Mouse (Mus musculus) hindbrain, embryonic 10.5 days (tissue): Measurements from ENCODE around the gene Adgrg4. TPM values are rescaled to one million over a fixed set of nuclear protein-coding genes. Genes with fewer than 3 reads are reported as not detected.
A peak's percentile ranks its signal among the peaks of the same experiment; 100 is the strongest.

ENCODE experiments used
- DNase-seq: peaks from one replicate; pipeline ENCODE4 v3.0.0-alpha.2; 2017; ENCODE audit warnings: low spot score
- H3K27ac ChIP-seq: fragments of 300-500 bp; sonication (generic); 2 replicates; pipeline ENCODE4 v1.5.1; 2016; ENCODE audit warnings: mild to moderate bottlenecking, moderate library complexity
- H3K27me3 ChIP-seq: fragments of 300-500 bp; sonication (generic); 2 replicates; pipeline ENCODE4 v1.6.1; 2016; ENCODE audit warnings: mild to moderate bottlenecking; ENCODE audit not compliant: poor library complexity, insufficient read depth, severe bottlenecking
- H3K36me3 ChIP-seq: fragments of 300-500 bp; sonication (generic); 2 replicates; pipeline ENCODE4 v1.6.1; 2016; ENCODE audit warnings: mild to moderate bottlenecking, moderate library complexity
- H3K4me1 ChIP-seq: fragments of 300-500 bp; sonication (generic); replicated peaks from 2 replicates; pipeline ENCODE4 v1.6.1; 2016; ENCODE audit warnings: mild to moderate bottlenecking
- H3K4me3 ChIP-seq: fragments of 300-500 bp; sonication (generic); 2 replicates; pipeline ENCODE4 v1.5.1; 2016; ENCODE audit warnings: mild to moderate bottlenecking, moderate library complexity
- H3K9me3 ChIP-seq: fragments of 300-500 bp; sonication (generic); 2 replicates; pipeline ENCODE4 v1.6.1; 2016; ENCODE audit warnings: mild to moderate bottlenecking, moderate library complexity
- WGBS: fragments of 180-500 bp; shearing (Covaris S2); methylation state at CpG from one replicate; pipeline ENCODE4 v1.1.7; 2016; 5-methylcytosine and 5-hydroxymethylcytosine counted together
- polyA plus RNA-seq: library from polyadenylated mRNA; unstranded; fragments of >200 nt; fragmentation: Nextera tagmentation; extraction: Ambion mirVana; gene quantifications from 2 replicates; pipeline ENCODE4 v1.2.1, GENCODE M21; 2016

Adgrg4 gene
- not detected in 2 replicates for polyA plus RNA-seq

- DNase-seq, result no peak
- Histone ChIP-seq H3K36me3 (no peaks in the 10 kb centered on the region), H3K4me1 (no peaks in the 10 kb centered on the region), H3K9me3 (no peaks in the 10 kb centered on the region), H3K27ac (no peak within 1 kb of the TSS), H3K4me3 (no peak within 1 kb of the TSS), H3K27me3 (no peaks in the 10 kb centered on the region)
- 81% methylated on average over 2 of the region's 2 CpGs for WGBS
These were observed at the start of gene Adgrg4 for GRCm38 (mm10) chrX:56869863-56870262. Adgrg4 (plus strand) TSS chrX:56870163.

GRCm38 (mm10) chrX:56821765-56822603, 48.0 kb upstream of the Adgrg4 start, which contains the start of gene Map7d3:
Map7d3 (minus strand) TSS chrX:56822326.
- no peaks in the 10 kb centered on the region for H3K4me1 ChIP-seq
- H3K9me3 ChIP-seq, result no peaks in the 10 kb centered on the region
- H3K27me3 ChIP-seq, result no peaks in the 10 kb centered on the region
- H3K27ac ChIP-seq, result peak within 1 kb of the TSS; percentile 70; the same call in 1 of the 2 replicates
- peak within 1 kb of the TSS; percentile 57 for H3K4me3 ChIP-seq
- peak; percentile 38 for DNase-seq
- WGBS, result 26% methylated on average over 35 of the region's 35 CpGs
- no peaks in the 10 kb centered on the region for H3K36me3 ChIP-seq

DNA sequence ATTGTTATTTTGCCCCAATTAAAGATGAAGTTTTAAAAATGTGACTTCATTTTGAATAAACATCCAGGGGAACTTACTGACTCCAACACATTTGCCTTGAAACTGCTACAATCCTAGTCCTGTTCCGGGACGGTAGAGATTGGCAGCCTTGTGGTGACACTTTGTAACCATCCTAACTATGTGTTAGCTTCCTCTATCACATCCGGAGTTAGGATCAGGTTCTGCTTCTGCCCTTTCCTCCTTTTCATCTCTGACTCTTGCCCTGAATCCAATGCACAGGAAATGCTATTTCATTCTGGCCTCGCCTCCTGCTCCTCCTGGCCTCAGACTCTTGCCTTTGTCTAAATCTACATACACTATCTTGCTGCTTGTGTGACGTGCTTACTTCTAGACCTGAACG, 42.5 kb upstream of the Adgrg4 start:
- H3K36me3 ChIP-seq, result no peaks in the 10 kb centered on the region
- no peak overlapping the region for H3K27ac ChIP-seq
- no peak for DNase-seq
- H3K4me3 ChIP-seq, result no peak overlapping the region
- no peaks in the 10 kb centered on the region for H3K27me3 ChIP-seq
- 81% methylated on average over 6 of the region's 6 CpGs for WGBS
- H3K4me1 ChIP-seq, result no peaks in the 10 kb centered on the region
- no peaks in the 10 kb centered on the region for H3K9me3 ChIP-seq

DNA sequence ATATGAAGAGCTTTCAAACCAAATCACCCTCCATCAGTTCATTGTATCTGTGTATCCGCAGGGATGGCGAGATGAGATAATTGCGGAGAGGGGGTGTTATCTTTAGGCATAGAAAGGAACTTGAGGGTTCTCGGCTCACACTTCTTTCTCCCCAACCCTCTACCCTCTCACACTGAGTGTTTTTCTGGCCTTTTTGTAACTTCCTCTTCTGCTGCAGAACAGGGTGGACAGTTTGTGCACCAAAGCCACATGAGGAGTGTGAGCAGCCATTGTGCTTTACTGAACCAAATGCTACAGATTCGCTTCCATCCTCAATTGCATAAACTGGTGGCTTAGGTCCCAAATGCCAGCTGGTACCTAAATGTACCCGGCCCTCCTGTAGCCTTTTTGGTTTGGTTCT, 34.1 kb upstream of the Adgrg4 start:
- Histone ChIP-seq H3K27me3 (no peaks in the 10 kb centered on the region), H3K36me3 (no peaks in the 10 kb centered on the region), H3K4me3 (no peak overlapping the region), H3K27ac (no peak overlapping the region), H3K9me3 (no peaks in the 10 kb centered on the region), H3K4me1 (no peaks in the 10 kb centered on the region)
- no peak for DNase-seq
- 85% methylated on average over 6 of the region's 6 CpGs for WGBS

DNA sequence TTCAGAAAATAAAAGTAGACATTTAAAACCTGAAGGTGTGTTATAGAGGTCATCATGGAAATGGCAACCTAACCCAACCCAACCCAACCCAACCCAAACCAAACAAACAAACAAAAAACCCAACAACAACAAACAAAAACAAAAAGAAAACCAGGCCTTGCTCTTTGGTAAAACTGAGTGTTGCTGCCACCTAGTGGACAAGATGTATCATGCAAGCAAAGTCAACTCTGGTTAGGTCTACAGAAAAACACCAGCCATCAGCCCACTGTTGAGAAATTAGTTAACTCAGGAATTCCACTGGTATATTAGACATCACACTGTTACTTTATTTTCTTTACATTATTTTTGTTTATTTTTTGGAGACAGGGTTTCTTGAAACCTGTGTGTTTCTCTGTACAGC, 30.6 kb upstream of the Adgrg4 start:
- Histone ChIP-seq H3K9me3 (no peaks in the 10 kb centered on the region), H3K4me3 (no peak overlapping the region), H3K36me3 (no peaks in the 10 kb centered on the region), H3K27ac (no peak overlapping the region), H3K4me1 (no peaks in the 10 kb centered on the region), H3K27me3 (no peaks in the 10 kb centered on the region)
- DNase-seq, result peak; percentile 6

DNA sequence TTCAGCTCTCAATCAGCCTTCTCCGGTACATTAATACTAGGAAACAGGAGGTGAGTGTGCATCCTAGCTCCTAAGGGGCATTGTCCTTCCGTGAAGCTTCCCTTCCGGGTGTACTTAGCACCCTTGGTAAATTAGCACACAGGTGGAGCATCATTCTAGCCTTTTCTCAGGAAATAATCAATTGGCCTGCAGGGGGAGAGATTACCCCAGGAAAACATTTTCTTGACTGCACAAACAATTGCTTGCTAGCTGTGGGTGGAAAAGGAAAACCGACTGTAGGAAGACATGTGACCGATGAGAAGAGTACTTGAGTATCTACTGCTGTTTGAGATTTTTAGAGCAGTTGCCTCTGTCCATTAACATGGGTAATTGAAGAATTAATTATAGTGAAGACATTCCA, 28.7 kb upstream of the Adgrg4 start:
- WGBS, result 79% methylated on average over 5 of the region's 5 CpGs
- no peaks in the 10 kb centered on the region for H3K4me1 ChIP-seq
- H3K27ac ChIP-seq, result no peak overlapping the region
- H3K27me3 ChIP-seq, result no peaks in the 10 kb centered on the region
- no peak for DNase-seq
- H3K9me3 ChIP-seq, result no peaks in the 10 kb centered on the region
- H3K4me3 ChIP-seq, result no peak overlapping the region
- H3K36me3 ChIP-seq, result no peaks in the 10 kb centered on the region

- Histone ChIP-seq H3K4me3 (no peak overlapping the region), H3K9me3 (no peaks in the 10 kb centered on the region), H3K27ac (no peak overlapping the region), H3K36me3 (no peaks in the 10 kb centered on the region), H3K27me3 (no peaks in the 10 kb centered on the region), H3K4me1 (no peaks in the 10 kb centered on the region)
- 82% methylated on average over 2 of the region's 2 CpGs for WGBS
- DNase-seq, result no peak
These were observed 142.9 kb downstream of the Adgrg4 start for GRCm38 (mm10) chrX:57012891-57013290.

- H3K36me3 ChIP-seq, result no peaks in the 10 kb centered on the region
- no peak within 1 kb of the TSS for H3K27ac ChIP-seq
- WGBS, result 86% methylated on average over 5 of the region's 5 CpGs
- no peak within 1 kb of the TSS for H3K4me3 ChIP-seq
- no peak for DNase-seq
- no peaks in the 10 kb centered on the region for H3K27me3 ChIP-seq
- no peaks in the 10 kb centered on the region for H3K9me3 ChIP-seq
- H3K4me1 ChIP-seq, result no peaks in the 10 kb centered on the region
These were observed 172.8 kb downstream of the Adgrg4 start, which contains the start of gene Brs3 for GRCm38 (mm10) chrX:57042774-57043173. Brs3 (plus strand) TSS chrX:57043074.

DNA sequence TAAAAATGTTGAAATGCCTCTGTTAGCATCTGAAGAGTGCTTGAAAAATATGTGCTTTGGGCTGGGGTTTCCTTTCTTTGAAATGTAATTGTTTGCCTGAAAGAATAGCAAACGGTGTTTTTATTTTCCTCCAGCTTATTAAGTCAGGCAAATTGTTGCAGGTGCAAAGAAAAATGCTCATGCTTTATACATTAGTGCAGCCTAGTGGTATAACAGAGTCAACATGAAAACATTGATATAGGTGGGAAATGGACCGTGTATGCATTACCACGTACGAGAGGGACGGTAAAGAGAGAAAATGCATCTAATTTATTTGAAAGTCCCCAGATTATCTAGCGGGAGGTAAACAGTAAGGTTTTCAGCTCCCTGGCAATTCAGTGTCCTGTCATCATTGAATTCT, 173.9 kb downstream of the Adgrg4 start:
- Histone ChIP-seq H3K9me3 (no peaks in the 10 kb centered on the region), H3K27me3 (no peaks in the 10 kb centered on the region), H3K4me3 (no peak overlapping the region), H3K27ac (no peak overlapping the region), H3K36me3 (no peaks in the 10 kb centered on the region), H3K4me1 (no peaks in the 10 kb centered on the region)
- 84% methylated on average over 6 of the region's 6 CpGs for WGBS
- no peak for DNase-seq

Other genes starting within 250 kb of the Adgrg4 start
- 81.0 and 87.1 TPM in 2 replicates for gene Fhl1, start 138.4 kb upstream of the Adgrg4 start, polyA plus RNA-seq
- gene Map7d3, start 47.8 kb upstream of the Adgrg4 start, polyA plus RNA-seq, result 2.1 and 2.4 TPM in 2 replicates
- not detected in 2 replicates for gene Brs3, start 172.9 kb downstream of the Adgrg4 start, polyA plus RNA-seq
- gene Htatsf1, start 183.4 kb downstream of the Adgrg4 start, polyA plus RNA-seq, result 60.4 and 73.7 TPM in 2 replicates
- 0.10 and 0.12 TPM in 2 replicates for gene Vgll1, start 217.9 kb downstream of the Adgrg4 start, polyA plus RNA-seq